Mouse (Mus musculus) forebrain, embryonic 14.5 days (tissue): ENCODE measurements at regions not wholly inside any gene's neighbourhood (a gene's known extent, or its start where the extent isn't known, plus 50 kb on each side); places are given as distances from the start of the nearest gene placed in this dataset.

Experiments used
- ATAC-seq: fragments of 200-750 bp; cut with Nextera tagmentation; 2 replicates; pipeline ENCODE4 v1.8.0; 2017; ENCODE audit warnings: mild to moderate bottlenecking, moderate library complexity
- DNase-seq: peaks from one replicate; pipeline ENCODE4 v3.0.0-alpha.2; 2015; ENCODE audit warnings: low spot score
- H3K27ac ChIP-seq: fragments of 300-500 bp; sonication (generic); 2 replicates; pipeline ENCODE4 v1.5.1; 2014; ENCODE audit warnings: low read depth, mild to moderate bottlenecking, control low read depth, low read length, moderate library complexity
- H3K27me3 ChIP-seq: fragments of 300-500 bp; sonication (generic); replicated peaks from 2 replicates; pipeline ENCODE4 v1.6.1; 2014; ENCODE audit warnings: low read length, control low read depth, mixed read lengths; ENCODE audit not compliant: control insufficient read depth, insufficient read depth
- H3K36me3 ChIP-seq: fragments of 300-500 bp; sonication (generic); 2 replicates; pipeline ENCODE4 v1.6.1; 2014; ENCODE audit warnings: low read length, control low read depth; ENCODE audit not compliant: control insufficient read depth, insufficient read depth
- H3K4me1 ChIP-seq: fragments of 300-500 bp; sonication (generic); 2 replicates; pipeline ENCODE4 v1.6.1; 2014; ENCODE audit warnings: antibody characterized with exemption, low read length, control low read depth; ENCODE audit not compliant: control insufficient read depth, insufficient read depth
- H3K4me2 ChIP-seq: fragments of 300-500 bp; sonication (generic); 2 replicates; pipeline ENCODE4 v1.6.1; 2014; ENCODE audit warnings: mild to moderate bottlenecking, control low read depth, low read length
- H3K4me3 ChIP-seq: fragments of 300-500 bp; sonication (generic); 2 replicates; pipeline ENCODE4 v1.5.1; 2014; ENCODE audit warnings: low read depth, low read length, control low read depth
- H3K9ac ChIP-seq: fragments of 300-500 bp; sonication (generic); 2 replicates; pipeline ENCODE4 v1.6.1; 2014; ENCODE audit warnings: mild to moderate bottlenecking, low read length, control low read depth, moderate library complexity
- H3K9me3 ChIP-seq: fragments of 300-500 bp; sonication (generic); replicated peaks from 2 replicates; pipeline ENCODE4 v1.6.1; 2016; ENCODE audit warnings: low read length, control low read depth, mixed read lengths; ENCODE audit not compliant: control insufficient read depth
- WGBS: fragments of 180-500 bp; shearing (Covaris S2); extraction: QIAGEN DNeasy Blood & Tissue Kit; methylation state at CpG from one replicate; pipeline ENCODE4 v1.1.7; 2014; 5-methylcytosine and 5-hydroxymethylcytosine counted together

DNA sequence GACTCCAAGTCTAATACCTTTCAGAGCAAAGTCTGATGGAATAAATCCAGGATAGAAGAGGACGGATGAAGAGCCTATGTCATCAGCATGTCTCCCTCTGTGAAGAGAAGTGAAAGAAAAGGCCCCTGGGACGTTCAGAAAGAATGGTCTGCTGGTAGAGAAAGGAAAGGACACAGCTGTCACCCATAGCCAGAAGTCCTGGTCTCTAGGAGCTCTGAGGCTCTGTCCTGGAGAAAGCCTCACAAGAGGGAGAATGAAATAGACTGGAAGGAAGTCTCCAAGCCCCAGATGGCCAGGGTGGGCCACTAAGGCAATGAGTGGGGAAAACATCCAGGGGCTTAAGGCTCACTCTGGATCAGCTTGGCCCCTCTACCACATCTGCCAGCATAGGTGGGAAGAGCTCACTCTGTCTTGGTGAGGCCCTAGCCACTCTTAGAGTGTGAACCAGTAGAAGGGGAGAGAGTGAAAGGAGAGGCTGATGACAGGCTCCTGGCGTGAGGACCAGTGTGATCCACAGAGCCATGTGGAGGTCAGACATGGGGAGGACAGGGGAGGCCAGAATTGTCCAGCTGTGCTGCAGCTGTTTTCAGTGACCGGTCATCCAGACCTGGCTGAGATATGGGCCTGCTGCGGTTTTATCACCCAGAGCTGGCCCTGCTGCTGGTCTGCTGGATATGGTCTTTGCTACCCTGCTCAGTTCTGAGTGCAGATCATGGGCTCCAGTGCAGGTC is 268.2 kb downstream of the Cyp26b1 start:
- H3K4me1 ChIP-seq: no peaks in the 10 kb centered on the region
- no peak overlapping the region for H3K9ac ChIP-seq
- H3K9me3 ChIP-seq: no peaks in the 10 kb centered on the region
- no peak overlapping the region for H3K27ac ChIP-seq
- WGBS: 78% methylated on average over 5 of the region's 5 CpGs
- H3K4me3 ChIP-seq: no peak overlapping the region
- no peak for DNase-seq
- H3K4me2 ChIP-seq: no peak overlapping the region
- H3K36me3 ChIP-seq: no peaks in the 10 kb centered on the region
- ATAC-seq: no peak
- no peaks in the 10 kb centered on the region for H3K27me3 ChIP-seq

DNA sequence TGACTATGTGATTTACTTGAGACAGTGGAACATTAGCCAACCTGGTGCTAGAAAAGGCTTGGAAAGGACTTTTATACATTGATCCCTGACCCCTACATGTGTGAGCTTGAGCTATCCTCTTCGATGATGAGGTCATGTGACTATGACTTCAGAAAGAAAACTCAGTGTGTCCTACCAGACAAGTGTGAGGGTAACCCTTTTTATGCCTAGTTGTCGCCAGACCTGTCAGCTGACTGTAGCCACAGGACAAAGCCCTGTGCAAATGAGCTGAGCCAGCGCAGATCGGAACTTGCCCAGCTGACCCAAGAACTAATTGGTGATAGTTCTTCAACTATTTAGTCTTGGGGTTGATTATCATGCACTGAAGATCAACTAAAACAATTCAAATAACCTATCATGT is 269.5 kb downstream of the Cyp26b1 start:
- Histone ChIP-seq H3K4me3 (no peak overlapping the region), H3K4me1 (no peaks in the 10 kb centered on the region), H3K9ac (no peak overlapping the region), H3K36me3 (no peaks in the 10 kb centered on the region), H3K27me3 (no peaks in the 10 kb centered on the region), H3K4me2 (no peak overlapping the region), H3K27ac (no peak overlapping the region), H3K9me3 (no peaks in the 10 kb centered on the region)
- 84% methylated on average over 4 of the region's 4 CpGs for WGBS
- DNase-seq (no peak), ATAC-seq (no peak)

DNA sequence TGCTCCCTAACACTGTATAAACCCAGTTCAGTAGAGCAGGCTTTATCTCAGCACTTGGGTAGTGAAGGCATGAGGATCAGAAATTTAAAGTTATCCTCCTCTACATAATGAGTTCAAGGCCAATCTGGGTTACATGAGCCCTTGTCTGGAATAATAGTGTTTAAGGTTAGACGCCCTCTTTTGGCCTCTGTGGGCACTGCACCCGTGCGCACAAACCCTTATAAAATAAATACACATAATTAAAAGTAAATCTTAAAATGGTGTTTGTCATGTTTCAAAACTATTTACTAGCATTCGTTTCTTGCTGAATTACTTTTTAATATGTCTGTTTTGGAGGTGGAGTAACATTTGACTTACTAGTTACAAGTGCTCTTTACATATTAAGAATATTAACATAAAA is 271.2 kb downstream of the Cyp26b1 start:
- no peak for DNase-seq
- H3K9ac ChIP-seq: no peak overlapping the region
- no peaks in the 10 kb centered on the region for H3K27me3 ChIP-seq
- H3K4me1 ChIP-seq: no peaks in the 10 kb centered on the region
- no peak overlapping the region for H3K4me2 ChIP-seq
- H3K4me3 ChIP-seq: no peak overlapping the region
- WGBS: 89% methylated on average over 4 of the region's 4 CpGs
- H3K27ac ChIP-seq: no peak overlapping the region
- H3K36me3 ChIP-seq: no peaks in the 10 kb centered on the region
- no peaks in the 10 kb centered on the region for H3K9me3 ChIP-seq
- ATAC-seq: no peak

DNA sequence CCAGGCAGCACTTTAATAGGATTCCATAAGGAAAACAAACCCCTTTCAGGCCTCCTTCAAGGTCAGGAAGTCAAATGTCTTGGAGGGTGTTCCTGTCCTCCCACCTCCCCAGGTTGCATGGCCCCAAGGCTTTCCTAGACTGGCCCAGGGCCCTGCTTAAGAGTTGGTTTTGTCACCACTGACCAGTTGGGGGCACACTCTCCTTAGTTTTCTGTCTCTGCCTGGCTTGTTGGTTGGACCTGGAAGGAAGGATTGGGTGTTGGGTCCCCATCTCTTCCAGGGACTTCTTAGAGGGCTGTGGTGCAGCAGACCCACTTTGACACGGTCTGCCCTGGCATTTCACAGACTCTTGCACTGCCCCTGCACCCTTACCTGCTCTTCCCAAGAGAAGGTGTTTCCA is 273.1 kb downstream of the Cyp26b1 start:
- DNase-seq (no peak), ATAC-seq (no peak)
- H3K4me3 ChIP-seq: no peak overlapping the region

DNA sequence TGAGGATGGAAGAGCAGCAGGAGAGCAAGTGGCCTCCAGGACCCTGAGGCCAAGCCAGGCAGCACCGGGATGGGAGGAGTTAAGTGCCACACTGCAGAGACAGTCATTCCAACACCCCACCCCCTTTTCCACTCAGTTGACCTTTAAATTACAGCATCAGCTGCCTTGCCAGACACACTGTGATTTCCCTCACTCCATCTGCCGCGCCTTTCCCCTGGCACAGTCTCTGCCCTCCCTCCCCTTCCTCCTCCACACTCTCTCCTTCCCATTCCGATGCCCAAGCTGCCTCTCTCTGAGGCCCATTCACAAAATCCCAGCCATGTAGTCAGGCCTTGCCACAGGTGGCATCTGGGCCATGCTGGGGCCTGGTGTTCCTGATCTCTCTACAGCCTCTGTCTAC is 274.9 kb downstream of the Cyp26b1 start:
- Histone ChIP-seq H3K4me1 (no peaks in the 10 kb centered on the region; the same call in 1 of the 2 replicates), H3K27ac (no peak overlapping the region), H3K4me3 (no peak overlapping the region), H3K36me3 (no peaks in the 10 kb centered on the region), H3K9me3 (no peaks in the 10 kb centered on the region), H3K4me2 (no peak overlapping the region), H3K9ac (no peak overlapping the region), H3K27me3 (no peaks in the 10 kb centered on the region)
- 21% methylated on average over 3 of the region's 4 CpGs for WGBS
- ATAC-seq (peak; percentile 90), DNase-seq (peak; percentile 77)

More for the DNA sequence above, 273.1 kb downstream of the Cyp26b1 start:
- no peaks in the 10 kb centered on the region for H3K4me1 ChIP-seq
- H3K27me3 ChIP-seq: no peaks in the 10 kb centered on the region
- no peak overlapping the region for H3K9ac ChIP-seq
- WGBS: 72% methylated on average over 1 of the region's 1 CpGs
- no peak overlapping the region for H3K27ac ChIP-seq
- no peaks in the 10 kb centered on the region for H3K9me3 ChIP-seq
- H3K4me2 ChIP-seq: no peak overlapping the region
- H3K36me3 ChIP-seq: no peaks in the 10 kb centered on the region

DNA sequence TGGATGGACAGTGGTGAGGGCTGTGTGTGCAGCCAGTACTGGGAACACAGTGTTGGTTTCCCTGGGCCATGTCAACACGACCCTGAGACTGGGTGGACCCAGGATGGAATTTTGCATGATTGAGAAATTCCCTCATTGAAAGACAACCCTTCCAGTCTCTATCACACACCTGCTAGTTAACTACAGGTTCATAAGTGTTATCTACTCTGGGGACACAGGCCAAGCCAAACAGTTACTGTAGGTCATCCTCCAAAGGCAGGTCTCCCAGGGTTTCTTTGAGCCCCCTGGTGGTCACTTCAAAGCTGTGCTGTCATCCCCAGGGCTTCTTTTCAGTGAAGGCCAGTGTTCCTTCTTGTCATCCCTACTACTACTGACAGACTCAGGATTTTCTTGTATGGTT is 276.7 kb downstream of the Cyp26b1 start:
- H3K27me3 ChIP-seq: no peaks in the 10 kb centered on the region
- ATAC-seq (no peak), DNase-seq (no peak)
- H3K4me2 ChIP-seq: no peak overlapping the region
- H3K4me3 ChIP-seq: no peak overlapping the region
- H3K4me1 ChIP-seq: no peaks in the 10 kb centered on the region; the same call in 1 of the 2 replicates
- no peak overlapping the region for H3K9ac ChIP-seq
- 78% methylated on average over 1 of the region's 1 CpGs for WGBS
- no peaks in the 10 kb centered on the region for H3K9me3 ChIP-seq
- H3K36me3 ChIP-seq: no peaks in the 10 kb centered on the region
- H3K27ac ChIP-seq: no peak overlapping the region

DNA sequence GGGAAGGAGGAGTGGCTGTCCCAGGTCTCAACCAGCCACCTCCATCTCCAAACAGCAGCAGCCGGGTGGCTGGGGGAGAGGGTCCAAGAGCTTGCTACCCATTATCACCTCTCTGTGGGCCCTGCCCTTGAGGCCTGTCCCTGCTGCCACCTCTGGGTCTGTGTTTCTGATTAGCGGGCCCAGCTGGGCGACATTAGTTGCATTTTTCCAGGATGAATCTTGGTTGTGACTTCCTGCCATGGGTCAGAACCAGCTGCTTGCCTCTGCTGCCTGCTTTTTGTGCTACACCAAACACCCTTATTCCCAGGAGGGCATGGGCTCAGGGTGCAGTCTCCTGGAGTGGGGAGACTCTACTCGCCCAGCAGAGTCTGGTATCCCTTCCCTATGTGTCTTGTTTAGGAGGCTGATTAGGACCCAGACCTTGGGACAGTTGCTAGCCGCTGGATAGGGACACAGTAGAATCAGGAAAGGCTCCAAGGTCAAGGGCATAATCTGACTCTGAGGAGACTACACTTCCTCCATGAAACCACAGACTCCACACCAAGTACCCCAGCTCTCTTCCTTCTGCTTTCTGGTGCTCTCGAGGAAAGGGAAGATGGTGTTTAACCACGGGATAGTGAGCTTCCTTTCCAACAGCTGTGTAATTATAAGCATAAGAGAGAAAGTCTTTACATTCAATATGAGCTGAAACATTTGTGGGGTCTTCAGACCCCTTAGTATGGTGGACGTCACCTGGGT is 278.4 kb downstream of the Cyp26b1 start:
- WGBS: 80% methylated on average over 8 of the region's 8 CpGs
- no peak for ATAC-seq
- no peak for DNase-seq
- H3K9ac ChIP-seq: no peak overlapping the region
- no peak overlapping the region for H3K4me3 ChIP-seq
- no peaks in the 10 kb centered on the region for H3K9me3 ChIP-seq
- H3K27me3 ChIP-seq: no peaks in the 10 kb centered on the region
- H3K27ac ChIP-seq: no peak overlapping the region
- no peak overlapping the region for H3K4me2 ChIP-seq
- no peaks in the 10 kb centered on the region for H3K36me3 ChIP-seq
- H3K4me1 ChIP-seq: no peaks in the 10 kb centered on the region; the same call in 1 of the 2 replicates

DNA sequence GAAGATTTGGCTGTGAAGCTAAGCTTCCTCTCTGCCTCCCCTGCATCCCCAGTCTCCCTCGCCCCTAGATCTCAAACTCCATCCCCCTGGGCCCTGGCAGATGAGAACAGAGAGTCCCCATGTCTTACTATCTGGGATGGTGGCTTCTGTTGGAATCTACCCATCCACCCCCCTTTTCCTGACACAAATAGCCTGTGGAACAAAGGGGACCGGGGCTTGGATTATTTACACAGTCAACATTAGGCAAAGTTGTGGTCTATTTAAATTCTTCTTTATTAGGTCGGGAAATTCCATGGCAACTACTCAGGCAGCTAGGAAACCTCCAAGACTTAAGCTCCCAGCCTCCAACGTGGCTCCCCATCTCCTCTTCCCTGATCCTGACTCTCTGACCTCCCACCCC is 279.9 kb downstream of the Cyp26b1 start:
- H3K4me1 ChIP-seq: no peaks in the 10 kb centered on the region; the same call in 1 of the 2 replicates
- H3K9ac ChIP-seq: no peak overlapping the region
- no peaks in the 10 kb centered on the region for H3K36me3 ChIP-seq
- DNase-seq: no peak
- no peak overlapping the region for H3K27ac ChIP-seq
- H3K4me3 ChIP-seq: no peak overlapping the region
- H3K27me3 ChIP-seq: no peaks in the 10 kb centered on the region
- no peaks in the 10 kb centered on the region for H3K9me3 ChIP-seq
- WGBS: 16% methylated on average over 4 of the region's 4 CpGs
- H3K4me2 ChIP-seq: no peak overlapping the region
- ATAC-seq: no peak

DNA sequence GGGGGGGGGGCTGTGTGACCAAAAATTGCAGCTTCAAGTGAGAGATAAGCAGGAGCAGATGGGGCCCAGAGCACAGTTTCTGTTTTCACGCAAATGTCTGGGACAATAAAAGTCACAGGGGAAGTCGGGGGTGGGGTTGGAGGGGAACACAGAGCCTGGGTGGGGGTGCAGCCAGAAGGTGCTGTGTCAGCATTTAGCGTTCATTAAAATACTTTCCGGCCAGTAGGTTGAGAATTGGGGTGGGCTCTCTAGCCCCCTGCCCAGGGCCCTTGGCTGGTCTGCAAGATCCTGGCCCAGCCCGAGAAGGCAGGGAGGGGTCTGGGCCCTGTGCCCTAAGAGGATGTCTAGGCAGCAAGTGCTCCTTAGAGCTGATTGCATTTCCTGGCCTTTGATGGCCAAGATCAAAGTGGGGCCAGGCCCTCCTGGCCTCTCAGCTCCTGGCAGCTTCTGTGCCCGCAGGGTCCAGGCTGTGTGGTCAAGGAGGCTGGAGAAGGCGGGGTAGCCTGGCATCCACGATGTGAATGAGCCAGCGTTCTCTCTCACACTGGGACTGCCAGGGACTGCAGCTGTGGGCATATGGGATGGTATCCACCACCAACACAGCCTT is 283.0 kb downstream of the Cyp26b1 start:
- H3K4me1 ChIP-seq: no peaks in the 10 kb centered on the region; the same call in 1 of the 2 replicates
- DNase-seq: no peak
- no peaks in the 10 kb centered on the region for H3K9me3 ChIP-seq
- WGBS: 73% methylated on average over 9 of the region's 9 CpGs
- no peak overlapping the region for H3K27ac ChIP-seq
- no peak overlapping the region for H3K4me2 ChIP-seq
- no peaks in the 10 kb centered on the region for H3K27me3 ChIP-seq
- no peak overlapping the region for H3K4me3 ChIP-seq
- no peaks in the 10 kb centered on the region for H3K36me3 ChIP-seq
- H3K9ac ChIP-seq: no peak overlapping the region
- no peak for ATAC-seq
